Mouse (Mus musculus): ENCODE data around the gene Gnl2.

DNA sequence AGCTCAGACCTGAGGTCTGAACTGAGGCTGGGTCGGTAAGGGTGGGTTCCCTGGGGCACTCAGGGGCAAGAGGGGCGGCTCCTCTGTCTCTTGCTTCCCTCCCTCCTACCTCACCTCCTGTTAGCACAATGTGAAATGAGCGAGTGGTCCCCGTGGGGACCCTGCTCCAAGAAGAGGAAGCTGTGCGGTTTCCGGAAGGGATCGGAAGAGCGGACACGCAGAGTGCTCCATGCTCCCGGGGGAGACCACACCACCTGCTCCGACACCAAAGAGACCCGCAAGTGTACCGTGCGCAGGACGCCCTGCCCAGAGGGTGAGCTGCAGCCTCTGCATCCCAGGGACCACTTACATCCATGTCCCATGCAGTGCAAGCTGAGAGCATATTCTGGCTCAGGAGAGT, 8.9 kb upstream of the Gnl2 start:
- TF ChIP-seq CTCF (IDR thresholded peaks at IDR 0.05; ENCODE audit: low read depth) = no peak
- no peak for TF ChIP-seq EP300 (IDR thresholded peaks at IDR 0.05; ENCODE audit: low read depth)
